Mouse (Mus musculus) regulatory T cell (primary cell): Measurements from ENCODE around the gene Ehd2.

Source experiments
- in situ Hi-C: fragments of 300-600 bp; cut with MboI, MseI; formaldehyde crosslinking; loops from one replicate; pipeline ENCODE4 v1.15.1; 2025; ENCODE audit warnings: high pct_unique_total_duplicates

Gene Ehd2

GRCm38 (mm10) chr7:15967312-15967711 is at the start of gene Ehd2:
Ehd2 (minus strand) TSS chr7:15967567.
- in situ Hi-C loops, result no loop called here

DNA sequence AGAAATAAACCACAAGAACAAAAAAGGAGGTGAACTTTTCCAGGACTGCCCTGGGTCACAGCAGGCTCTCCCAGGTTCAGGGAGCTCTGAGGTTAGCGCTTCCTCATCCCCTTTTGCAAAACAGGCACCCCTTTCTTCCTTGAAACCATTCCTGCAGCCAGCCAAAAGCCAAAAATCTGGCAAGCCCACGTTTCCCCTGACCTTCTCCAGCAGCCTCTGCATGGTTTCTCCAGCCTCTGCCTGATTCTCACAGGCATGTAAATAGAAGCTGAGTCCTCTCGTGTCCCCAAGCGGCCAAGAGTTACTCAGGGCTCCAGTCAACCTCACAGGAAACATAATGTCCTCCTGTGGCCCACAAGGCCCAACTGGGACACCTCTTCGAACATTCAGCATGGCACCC is 48.0 kb upstream of the Ehd2 start:
- in situ Hi-C loops, result no loop called here

GRCm38 (mm10) chr7:16014521-16015175 is 47.3 kb upstream of the Ehd2 start:
- in situ Hi-C loops, result no loop called here

GRCm38 (mm10) chr7:16013722-16014275 is 46.4 kb upstream of the Ehd2 start:
- in situ Hi-C loops, result no loop called here

DNA sequence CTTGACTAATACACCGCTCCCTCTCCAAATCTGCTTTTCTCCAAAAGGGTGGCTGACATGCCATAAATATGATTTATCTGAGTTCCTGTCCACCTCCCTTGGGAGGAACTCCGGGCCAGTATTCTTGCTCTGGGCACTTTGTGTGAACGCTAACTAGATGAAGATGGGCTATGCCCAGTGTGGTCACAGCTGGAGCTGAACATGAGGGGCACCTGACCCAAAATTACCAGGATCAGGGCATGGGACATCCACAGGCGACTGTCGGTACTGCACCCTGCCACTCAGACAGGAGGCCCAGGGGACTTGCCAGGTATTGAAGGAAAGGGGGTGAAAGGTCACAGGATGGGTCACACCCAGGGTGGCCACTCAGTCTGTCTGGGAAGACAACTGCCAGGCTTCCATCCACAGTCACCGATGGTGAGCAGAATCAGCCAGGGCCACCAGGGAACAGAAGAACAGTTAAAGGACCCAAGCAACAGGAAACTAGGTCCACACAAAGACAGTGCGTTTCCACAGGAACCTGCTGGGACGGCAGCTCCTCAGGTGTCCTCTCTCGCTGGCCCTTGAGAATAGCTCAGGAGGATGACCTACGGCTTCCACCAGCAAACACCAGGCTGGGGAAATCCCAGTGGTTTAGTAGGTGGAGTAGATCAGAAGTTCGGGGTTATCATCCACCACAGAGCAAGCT is 45.4 kb upstream of the Ehd2 start:
- in situ Hi-C loops, result no loop called here

- in situ Hi-C loops, result no loop called here
Measured at GRCm38 (mm10) chr7:16011418-16012085, 44.2 kb upstream of the Ehd2 start.

DNA sequence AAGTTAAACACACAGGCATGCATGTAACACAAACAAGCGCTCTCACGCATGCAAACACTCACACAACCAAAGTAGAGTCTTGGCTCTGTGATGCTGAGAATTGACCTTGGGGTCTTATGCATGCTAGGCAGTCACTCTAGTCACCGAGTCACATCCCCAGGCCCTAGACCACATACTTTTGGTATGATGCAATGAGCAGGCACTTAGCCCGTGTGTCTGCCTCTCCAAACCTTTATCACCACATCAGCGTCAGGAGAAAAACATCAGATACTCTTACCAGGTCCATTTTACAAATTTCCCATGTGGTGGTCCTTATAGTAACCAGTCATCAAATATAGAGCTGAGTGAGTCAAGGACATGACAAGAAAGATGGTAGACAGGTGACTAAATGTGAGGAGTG is 43.3 kb upstream of the Ehd2 start:
- in situ Hi-C loops, result no loop called here

- in situ Hi-C loops, result no loop called here
Measured at GRCm38 (mm10) chr7:16009636-16010035, 42.3 kb upstream of the Ehd2 start.

DNA sequence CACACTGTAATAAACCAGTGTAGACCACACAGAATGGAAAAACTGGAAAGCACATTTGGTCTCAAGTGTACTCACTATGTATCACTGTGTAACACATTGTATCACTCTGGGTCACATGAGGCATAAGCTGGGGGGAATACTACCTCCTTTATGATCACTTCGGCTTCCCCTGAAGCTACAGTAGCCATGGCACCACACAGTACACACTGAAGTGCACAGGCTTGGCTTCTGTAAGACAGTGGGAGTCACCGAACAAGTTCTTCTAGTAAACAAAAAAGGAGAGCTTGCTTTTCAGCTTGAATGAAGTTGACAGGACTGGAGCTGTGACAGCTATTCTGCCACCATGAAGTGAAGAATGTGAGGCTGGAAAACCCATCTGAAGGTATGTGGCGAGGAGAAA is 37.7 kb upstream of the Ehd2 start:
- in situ Hi-C loops, result no loop called here

DNA sequence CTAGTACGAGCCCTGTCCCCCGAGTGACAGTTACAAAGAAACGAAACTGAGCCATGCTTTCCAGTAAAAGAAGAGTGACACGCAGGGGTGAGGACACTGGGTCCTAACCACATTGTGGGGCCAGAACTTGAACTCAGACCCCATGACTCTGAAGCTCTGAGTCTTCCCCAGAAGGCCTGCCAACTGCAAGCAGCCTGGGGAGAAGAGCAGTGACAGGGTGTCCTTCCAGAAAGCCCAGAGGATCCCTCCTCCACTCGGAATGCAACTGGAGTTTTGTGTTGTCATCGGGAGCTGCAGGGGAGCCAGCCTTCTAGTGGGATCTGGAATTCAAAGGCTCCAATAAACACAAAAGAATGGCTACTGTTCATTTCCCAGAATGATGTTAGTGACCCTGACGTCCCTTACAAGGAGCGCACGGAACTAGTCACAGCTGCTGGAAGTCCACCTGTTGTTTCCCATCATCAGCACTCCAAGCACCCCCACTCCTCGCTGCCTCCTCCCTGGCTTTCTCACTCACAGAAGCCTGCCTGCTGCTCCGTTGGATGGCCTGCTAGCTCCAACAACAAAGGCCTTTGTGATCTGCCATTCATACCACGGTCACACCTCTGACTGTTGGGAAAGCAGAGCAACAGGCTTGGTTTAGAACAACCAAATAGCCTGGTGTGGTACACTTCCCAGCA is 37.0 kb upstream of the Ehd2 start:
- in situ Hi-C loops, result loop anchor here (5.0 kb wide), 1 partner anchor 138 kb away; no protein-coding TSS in a partner anchor

DNA sequence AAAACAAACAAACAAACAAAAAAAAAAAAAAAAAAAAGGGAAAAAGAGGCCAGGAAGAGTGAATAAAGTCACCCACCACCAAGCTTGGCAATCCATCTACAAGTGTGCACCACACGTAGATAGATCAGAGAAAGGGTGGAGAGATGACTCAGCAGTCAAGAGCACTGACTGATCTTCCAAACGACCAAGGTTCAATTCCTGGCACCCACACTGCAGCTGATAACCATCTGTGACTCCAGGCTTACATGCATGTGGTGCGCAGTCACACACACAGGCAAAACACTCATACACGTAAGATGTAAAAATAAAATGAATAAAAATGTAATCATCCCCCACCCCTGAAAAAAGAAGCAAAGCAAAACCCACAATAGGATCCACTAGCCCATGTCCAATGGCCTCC is 35.7 kb upstream of the Ehd2 start:
- in situ Hi-C loops, result loop anchor here (5.0 kb wide), 1 partner anchor 139 kb away; no protein-coding TSS in a partner anchor

GRCm38 (mm10) chr7:16002171-16002570 is 34.8 kb upstream of the Ehd2 start:
- in situ Hi-C loops, result loop anchor here (5.0 kb wide), 1 partner anchor 140 kb away; no protein-coding TSS in a partner anchor

- in situ Hi-C loops, result loop anchor here (5.0 kb wide), 1 partner anchor 141 kb away; no protein-coding TSS in a partner anchor
Measured at GRCm38 (mm10) chr7:16001691-16002090, 34.3 kb upstream of the Ehd2 start.

GRCm38 (mm10) chr7:15993789-15994188 is 26.4 kb upstream of the Ehd2 start:
- in situ Hi-C loops, result no loop called here

- in situ Hi-C loops, result no loop called here
Measured at GRCm38 (mm10) chr7:15993152-15993551, 25.8 kb upstream of the Ehd2 start.

- in situ Hi-C loops, result no loop called here
Measured at GRCm38 (mm10) chr7:15991764-15992163, 24.4 kb upstream of the Ehd2 start.

GRCm38 (mm10) chr7:15987661-15988356 is 20.4 kb upstream of the Ehd2 start:
- in situ Hi-C loops, result no loop called here

- in situ Hi-C loops, result loop anchor here (5.0 kb wide), 1 partner anchor 79 kb away; the partner anchor contains the start of gene Zfp541
Measured at GRCm38 (mm10) chr7:15982729-15983407, 15.5 kb upstream of the Ehd2 start.

DNA sequence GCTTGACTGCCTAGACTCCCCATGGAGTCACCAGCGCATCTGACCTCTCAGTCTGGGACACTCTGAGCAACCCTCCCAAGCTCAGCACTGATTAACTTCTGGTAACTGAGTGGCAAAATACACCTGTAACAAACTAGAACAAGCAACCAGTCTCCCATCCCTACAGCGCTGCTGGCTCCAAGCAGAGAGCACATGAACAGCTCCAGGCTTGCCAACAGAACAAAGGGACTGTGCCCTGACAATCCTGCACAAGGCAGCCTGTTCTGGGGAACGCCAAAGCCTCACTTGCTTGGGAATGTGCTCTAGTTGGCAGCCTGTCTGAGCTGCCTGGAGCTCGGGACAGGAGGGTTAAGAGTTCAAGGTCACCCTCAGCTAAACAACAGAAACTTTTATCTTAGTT is 14.2 kb upstream of the Ehd2 start:
- in situ Hi-C loops, result loop anchor here (5.0 kb wide), 1 partner anchor 81 kb away; the partner anchor contains the start of gene Zfp541

DNA sequence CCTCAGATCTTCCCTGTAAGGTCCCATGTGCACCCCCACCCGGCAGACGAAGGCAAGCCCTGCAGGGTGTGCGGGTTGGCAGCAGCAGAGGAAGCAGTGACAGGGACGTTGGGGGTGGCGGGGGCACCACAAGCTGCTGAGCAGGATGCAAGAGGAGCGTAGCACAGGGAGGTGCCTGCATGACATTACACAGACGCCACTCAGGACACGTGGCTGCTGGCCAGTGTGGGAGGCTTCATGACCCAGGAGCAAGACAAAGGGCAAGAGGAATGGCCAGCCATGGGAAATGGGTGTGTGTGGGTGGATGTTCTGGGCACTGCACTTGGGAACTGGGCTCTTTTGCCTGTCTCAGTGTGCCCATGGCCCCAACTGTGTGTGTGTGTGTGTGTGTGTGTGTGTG is 12.9 kb upstream of the Ehd2 start:
- in situ Hi-C loops, result loop anchor here (5.0 kb wide), 1 partner anchor 82 kb away; the partner anchor contains the start of gene Zfp541
